Mouse (Mus musculus): Measurements from ENCODE around the gene Chrm3. TPM values are rescaled to one million over a fixed set of nuclear protein-coding genes. Genes with fewer than 3 reads are reported as not detected.

The Chrm3 gene
- polyA plus RNA-seq, 1 experiment, result 0.61 TPM

- Histone ChIP-seq H3K27ac (ENCODE audit: insufficient read depth, low read length) (no peak overlapping the region), H3K4me1 (ENCODE audit: control insufficient read depth, insufficient read depth, low read length) (no peaks in the 10 kb centered on the region)
These were observed 120.8 kb downstream of the Chrm3 start for GRCm38 (mm10) chr13:10239825-10240224.

GRCm38 (mm10) chr13:10237616-10238015, 123.0 kb downstream of the Chrm3 start:
- H3K4me1 ChIP-seq (ENCODE audit: control insufficient read depth, insufficient read depth, low read length), result no peaks in the 10 kb centered on the region
- H3K27ac ChIP-seq (ENCODE audit: insufficient read depth, low read length), result no peak overlapping the region
- no peak overlapping the region for H3K4me3 ChIP-seq (ENCODE audit: insufficient read depth, low read length)
- TF ChIP-seq CTCF (IDR thresholded peaks at IDR 0.05; ENCODE audit: borderline replicate concordance, insufficient read depth, low read length), result no peak
- no peak for TF ChIP-seq POLR2A (IDR thresholded peaks at IDR 0.05; ENCODE audit: low read depth, low read length)

More at GRCm38 (mm10) chr13:10239825-10240224, 120.8 kb downstream of the Chrm3 start:
- H3K4me3 ChIP-seq (ENCODE audit: insufficient read depth, low read length), result no peak overlapping the region
- TF ChIP-seq CTCF (IDR thresholded peaks at IDR 0.05; ENCODE audit: borderline replicate concordance, insufficient read depth, low read length), result no peak
- TF ChIP-seq POLR2A (IDR thresholded peaks at IDR 0.05; ENCODE audit: low read depth, low read length), result no peak

DNA sequence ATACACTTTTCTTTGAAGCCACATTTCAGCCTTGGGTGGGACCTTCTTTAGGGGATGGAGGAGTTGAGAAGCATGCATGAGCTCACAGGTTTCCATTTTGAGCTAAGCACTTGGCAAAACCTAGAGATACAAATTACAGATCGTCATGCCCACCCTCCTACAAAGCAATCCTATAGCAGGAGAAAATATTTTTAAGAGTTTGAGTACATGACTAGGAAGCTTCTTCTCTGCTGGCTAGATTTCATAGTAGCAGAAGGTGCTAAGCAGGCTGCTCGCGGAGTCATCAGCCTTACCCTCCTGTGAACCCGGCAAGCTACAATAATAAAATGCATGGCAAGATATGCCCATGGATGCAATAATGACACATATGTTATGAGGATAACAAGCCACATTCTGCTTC, 124.4 kb downstream of the Chrm3 start:
- TF ChIP-seq POLR2A (IDR thresholded peaks at IDR 0.05; ENCODE audit: low read depth, low read length), result no peak
- TF ChIP-seq CTCF (IDR thresholded peaks at IDR 0.05; ENCODE audit: borderline replicate concordance, insufficient read depth, low read length), result no peak
- no peaks in the 10 kb centered on the region for H3K4me1 ChIP-seq (ENCODE audit: control insufficient read depth, insufficient read depth, low read length)
- no peak overlapping the region for H3K27ac ChIP-seq (ENCODE audit: insufficient read depth, low read length)
- no peak overlapping the region for H3K4me3 ChIP-seq (ENCODE audit: insufficient read depth, low read length)

GRCm38 (mm10) chr13:10235391-10236169, 125.1 kb downstream of the Chrm3 start:
- H3K27ac ChIP-seq (ENCODE audit: insufficient read depth, low read length), result no peak overlapping the region
- H3K4me1 ChIP-seq (ENCODE audit: control insufficient read depth, insufficient read depth, low read length), result no peaks in the 10 kb centered on the region
- no peak overlapping the region for H3K4me3 ChIP-seq (ENCODE audit: insufficient read depth, low read length)
- TF ChIP-seq POLR2A (IDR thresholded peaks at IDR 0.05; ENCODE audit: low read depth, low read length), result no peak
- TF ChIP-seq CTCF (IDR thresholded peaks at IDR 0.05; ENCODE audit: borderline replicate concordance, insufficient read depth, low read length), result no peak

GRCm38 (mm10) chr13:10220403-10220802, 140.2 kb downstream of the Chrm3 start:
- no peak overlapping the region for H3K27ac ChIP-seq (ENCODE audit: insufficient read depth, low read length)
- TF ChIP-seq POLR2A (IDR thresholded peaks at IDR 0.05; ENCODE audit: low read depth, low read length) (no peak), CTCF (IDR thresholded peaks at IDR 0.05; ENCODE audit: borderline replicate concordance, insufficient read depth, low read length) (no peak)
- no peak overlapping the region for H3K4me3 ChIP-seq (ENCODE audit: insufficient read depth, low read length)
- H3K4me1 ChIP-seq (ENCODE audit: control insufficient read depth, insufficient read depth, low read length), result no peaks in the 10 kb centered on the region

DNA sequence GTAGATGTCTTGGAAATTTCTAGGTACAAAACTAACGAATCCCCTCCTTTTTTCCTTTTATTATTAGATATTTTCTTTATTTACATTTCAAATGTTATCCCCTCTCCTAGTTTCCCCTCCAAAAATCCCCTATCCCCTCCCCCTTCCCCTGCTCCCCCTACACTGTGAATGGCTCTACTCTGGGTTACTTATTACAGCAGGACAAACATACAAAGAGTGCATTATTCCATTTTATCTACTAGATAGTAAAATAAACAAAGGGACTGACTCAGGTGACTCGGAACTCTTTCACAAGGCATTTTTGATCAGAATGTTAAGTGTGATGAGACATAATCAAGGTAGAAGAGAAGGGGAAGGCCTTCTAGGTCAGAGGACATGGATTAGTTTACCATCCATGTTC, 148.5 kb downstream of the Chrm3 start:
- no peak for TF ChIP-seq CTCF (IDR thresholded peaks at IDR 0.05; ENCODE audit: borderline replicate concordance, insufficient read depth, low read length)
- no peak for TF ChIP-seq POLR2A (IDR thresholded peaks at IDR 0.05; ENCODE audit: low read depth, low read length)
- Histone ChIP-seq H3K4me3 (ENCODE audit: insufficient read depth, low read length) (no peak overlapping the region), H3K4me1 (ENCODE audit: control insufficient read depth, insufficient read depth, low read length) (no peaks in the 10 kb centered on the region), H3K27ac (ENCODE audit: insufficient read depth, low read length) (no peak overlapping the region)

GRCm38 (mm10) chr13:10210522-10211244, 150.0 kb downstream of the Chrm3 start:
- Histone ChIP-seq H3K27ac (ENCODE audit: insufficient read depth, low read length) (no peak overlapping the region), H3K4me1 (ENCODE audit: control insufficient read depth, insufficient read depth, low read length) (no peaks in the 10 kb centered on the region), H3K4me3 (ENCODE audit: insufficient read depth, low read length) (no peak overlapping the region)
- TF ChIP-seq POLR2A (IDR thresholded peaks at IDR 0.05; ENCODE audit: low read depth, low read length) (no peak), CTCF (IDR thresholded peaks at IDR 0.05; ENCODE audit: borderline replicate concordance, insufficient read depth, low read length) (no peak)

DNA sequence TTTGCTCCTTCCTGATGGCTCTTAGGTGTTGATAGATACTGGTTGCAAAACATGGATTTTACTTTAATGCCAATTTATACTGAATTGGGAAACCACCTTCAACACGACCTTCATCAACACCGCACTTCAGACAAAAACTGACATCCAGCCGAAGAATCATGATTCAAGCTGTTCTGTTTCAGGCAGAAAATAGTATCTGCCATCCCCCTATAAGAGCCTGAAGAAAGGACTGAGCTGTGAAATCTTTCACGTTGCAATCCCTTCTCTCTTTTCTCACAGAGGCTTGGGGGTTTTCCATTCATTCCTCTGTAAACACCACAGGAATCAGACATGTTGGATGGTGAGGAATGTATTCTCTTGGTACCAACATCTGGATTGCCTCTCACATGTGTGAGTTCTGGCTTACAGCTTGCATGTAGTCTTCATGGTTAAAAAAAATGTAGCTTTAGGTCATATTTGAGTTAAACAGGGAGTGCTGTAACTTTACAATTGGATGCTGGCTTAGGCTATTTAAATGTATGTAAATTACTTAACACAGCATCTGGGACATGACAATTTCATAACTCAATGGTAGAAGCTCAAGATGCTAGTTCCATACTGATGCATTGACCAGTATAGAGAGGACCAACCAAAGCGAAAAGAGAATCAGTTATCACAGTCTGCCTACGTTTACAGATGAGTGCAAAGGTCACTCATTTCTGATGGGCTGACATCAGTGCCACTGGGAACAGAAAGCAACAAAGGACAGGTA, 161.3 kb downstream of the Chrm3 start:
- TF ChIP-seq CTCF (IDR thresholded peaks at IDR 0.05; ENCODE audit: borderline replicate concordance, insufficient read depth, low read length) (no peak), POLR2A (IDR thresholded peaks at IDR 0.05; ENCODE audit: low read depth, low read length) (no peak)
- H3K4me3 ChIP-seq (ENCODE audit: insufficient read depth, low read length), result no peak overlapping the region
- no peaks in the 10 kb centered on the region for H3K4me1 ChIP-seq (ENCODE audit: control insufficient read depth, insufficient read depth, low read length)
- no peak overlapping the region for H3K27ac ChIP-seq (ENCODE audit: insufficient read depth, low read length)

GRCm38 (mm10) chr13:10189829-10190228, 170.8 kb downstream of the Chrm3 start:
- Histone ChIP-seq H3K4me3 (ENCODE audit: insufficient read depth, low read length) (no peak overlapping the region), H3K4me1 (ENCODE audit: control insufficient read depth, insufficient read depth, low read length) (no peaks in the 10 kb centered on the region), H3K27ac (ENCODE audit: insufficient read depth, low read length) (no peak overlapping the region)
- TF ChIP-seq CTCF (IDR thresholded peaks at IDR 0.05; ENCODE audit: borderline replicate concordance, insufficient read depth, low read length) (no peak), POLR2A (IDR thresholded peaks at IDR 0.05; ENCODE audit: low read depth, low read length) (no peak)

Data from embryonic fibroblast, embryonic 13.5 days (primary cell).